Mouse (Mus musculus): ENCODE results near the gene Clock. TPM values are rescaled to one million over a fixed set of nuclear protein-coding genes. Genes with fewer than 3 reads are reported as not detected.

Gene Clock
- total RNA-seq, 2 experiments from 2014 or later = 18.9 to 20.6 TPM

GRCm38 (mm10) chr5:76285699-76286098 lies 18.9 kb downstream of the Clock start:
- ATAC-seq (ENCODE audit: poor library complexity, severe bottlenecking) = no peak

- no peak for ATAC-seq (ENCODE audit: poor library complexity, severe bottlenecking)
Measured at GRCm38 (mm10) chr5:76283890-76284289, 20.7 kb downstream of the Clock start.

GRCm38 (mm10) chr5:76274977-76275376 lies 29.6 kb downstream of the Clock start:
- peak; percentile 30; the same call in 1 of the 2 replicates for ATAC-seq (ENCODE audit: poor library complexity, severe bottlenecking)

GRCm38 (mm10) chr5:76250948-76251347 lies 53.6 kb downstream of the Clock start:
- no peak for ATAC-seq (ENCODE audit: poor library complexity, severe bottlenecking)

- no peak for ATAC-seq (ENCODE audit: poor library complexity, severe bottlenecking)
Measured at GRCm38 (mm10) chr5:76246539-76246938, 58.1 kb downstream of the Clock start.

GRCm38 (mm10) chr5:76245419-76245818 lies 59.2 kb downstream of the Clock start:
- ATAC-seq (ENCODE audit: poor library complexity, severe bottlenecking) = no peak

GRCm38 (mm10) chr5:76244430-76244829 lies 60.2 kb downstream of the Clock start:
- no peak for ATAC-seq (ENCODE audit: poor library complexity, severe bottlenecking)

- no peak for ATAC-seq (ENCODE audit: poor library complexity, severe bottlenecking)
Measured at GRCm38 (mm10) chr5:76243929-76244328, 60.7 kb downstream of the Clock start.

GRCm38 (mm10) chr5:76243274-76243673 lies 61.3 kb downstream of the Clock start:
- no peak for ATAC-seq (ENCODE audit: poor library complexity, severe bottlenecking)

GRCm38 (mm10) chr5:76231171-76231855 lies 73.3 kb downstream of the Clock start:
- ATAC-seq (ENCODE audit: poor library complexity, severe bottlenecking) = no peak

GRCm38 (mm10) chr5:76216691-76217090 lies 87.9 kb downstream of the Clock start:
- no peak for ATAC-seq (ENCODE audit: poor library complexity, severe bottlenecking)

- ATAC-seq (ENCODE audit: poor library complexity, severe bottlenecking) = no peak
Measured at GRCm38 (mm10) chr5:76208066-76208465, 96.5 kb downstream of the Clock start.

GRCm38 (mm10) chr5:76205886-76206285 lies 98.7 kb downstream of the Clock start:
- ATAC-seq (ENCODE audit: poor library complexity, severe bottlenecking) = peak; percentile 73

GRCm38 (mm10) chr5:76203171-76203570 lies 101.4 kb downstream of the Clock start:
- no peak for ATAC-seq (ENCODE audit: poor library complexity, severe bottlenecking)

GRCm38 (mm10) chr5:76199346-76199745 lies 105.2 kb downstream of the Clock start:
- no peak for ATAC-seq (ENCODE audit: poor library complexity, severe bottlenecking)

GRCm38 (mm10) chr5:76194377-76194945 lies 110.1 kb downstream of the Clock start:
- ATAC-seq (ENCODE audit: poor library complexity, severe bottlenecking) = no peak

GRCm38 (mm10) chr5:76193075-76193474 lies 111.5 kb downstream of the Clock start:
- ATAC-seq (ENCODE audit: poor library complexity, severe bottlenecking) = no peak

GRCm38 (mm10) chr5:76190609-76191008 lies 114.0 kb downstream of the Clock start:
- no peak for ATAC-seq (ENCODE audit: poor library complexity, severe bottlenecking)

GRCm38 (mm10) chr5:76187885-76188284 lies 116.7 kb downstream of the Clock start:
- no peak for ATAC-seq (ENCODE audit: poor library complexity, severe bottlenecking)

- peak; percentile 46 for ATAC-seq (ENCODE audit: poor library complexity, severe bottlenecking)
Measured at GRCm38 (mm10) chr5:76184286-76185080, 120.1 kb downstream of the Clock start.

GRCm38 (mm10) chr5:76183750-76184261 lies 120.8 kb downstream of the Clock start, which contains the start of gene Tmem165:
Gene Tmem165, plus strand, starts transcription at chr5:76183880.
- peak; percentile 87 for ATAC-seq (ENCODE audit: poor library complexity, severe bottlenecking)

All from megakaryocyte, adult 5-6 weeks (primary cell).